Mouse (Mus musculus): ENCODE measurements at regions not wholly inside any gene's neighbourhood (a gene's known extent, or its start where the extent isn't known, plus 50 kb on each side); places are given as distances from the start of the nearest gene placed in this dataset.

DNA sequence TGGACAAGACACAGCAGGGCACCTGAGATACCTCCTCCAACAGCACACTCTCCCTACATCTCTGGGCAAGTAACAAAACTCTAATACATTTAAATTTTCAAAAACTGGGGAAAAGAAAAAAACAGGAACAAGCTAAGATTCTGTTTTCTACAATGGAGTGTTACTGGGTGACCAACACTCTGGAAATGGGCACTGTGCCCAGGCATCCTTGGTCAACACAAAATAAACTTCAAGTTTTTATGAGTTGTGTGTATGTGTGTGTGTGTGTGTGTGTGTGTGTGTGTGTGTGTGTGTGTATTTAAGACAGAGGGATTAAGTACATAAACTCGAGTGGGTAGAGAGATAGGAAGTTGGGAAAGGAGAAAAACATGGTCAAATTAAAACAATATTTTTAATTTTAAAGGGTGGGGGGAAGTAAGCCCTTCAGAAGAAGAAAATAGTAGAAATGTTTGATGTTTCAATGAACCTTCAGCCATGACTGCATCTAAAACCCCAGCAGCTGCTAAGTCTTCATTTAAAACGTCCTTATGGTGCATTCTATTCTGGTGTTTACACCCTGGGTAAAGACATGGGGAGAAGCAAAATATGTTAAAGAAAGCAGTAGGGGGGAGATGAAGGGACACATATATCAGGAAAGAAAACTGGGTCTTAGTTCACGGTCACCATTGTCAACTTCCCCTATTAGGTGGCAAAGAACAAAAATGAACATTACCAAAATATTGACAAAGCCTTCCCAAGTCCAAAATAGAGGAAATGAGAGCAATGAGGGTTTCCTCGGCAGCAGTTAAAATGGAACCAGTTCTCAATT is 681.8 kb downstream of the Pdcd6ip start:
- TF ChIP-seq CTCF (IDR thresholded peaks at IDR 0.05; ENCODE audit: low read depth) (no peak), EP300 (optimal IDR thresholded peaks at IDR 0.05) (no peak)

Measured in stomach, postnatal 0 days (tissue).